Mouse (Mus musculus): ENCODE data around the gene Nav2.

Nav2 gene

DNA sequence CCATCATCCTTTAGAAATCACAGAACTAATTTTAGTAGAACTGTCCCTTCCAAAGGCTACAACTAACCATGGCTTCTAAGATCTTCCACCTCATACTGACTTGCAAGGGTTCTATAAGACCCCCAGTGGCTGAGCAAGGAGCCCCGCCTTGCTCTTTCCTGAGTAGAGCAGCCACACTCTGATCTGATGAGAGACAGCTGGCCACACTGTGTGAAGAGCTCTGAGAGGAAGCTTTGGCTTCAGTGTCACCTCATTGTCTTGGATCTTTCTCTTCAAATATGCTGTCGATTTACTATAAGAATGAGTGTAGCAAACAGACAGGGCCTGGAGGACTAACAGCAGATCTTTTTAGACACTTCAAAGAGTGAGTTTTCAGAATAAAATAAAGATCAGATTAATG lies 673.4 kb downstream of the Nav2 start:
- DNase-seq (ENCODE audit: low read depth in 2 of 2, low spot score in 2 of 2) = no peak

GRCm38 (mm10) chr7:49582551-49582950 lies 674.0 kb downstream of the Nav2 start:
- DNase-seq (ENCODE audit: low read depth in 2 of 2, low spot score in 2 of 2) = no peak

DNA sequence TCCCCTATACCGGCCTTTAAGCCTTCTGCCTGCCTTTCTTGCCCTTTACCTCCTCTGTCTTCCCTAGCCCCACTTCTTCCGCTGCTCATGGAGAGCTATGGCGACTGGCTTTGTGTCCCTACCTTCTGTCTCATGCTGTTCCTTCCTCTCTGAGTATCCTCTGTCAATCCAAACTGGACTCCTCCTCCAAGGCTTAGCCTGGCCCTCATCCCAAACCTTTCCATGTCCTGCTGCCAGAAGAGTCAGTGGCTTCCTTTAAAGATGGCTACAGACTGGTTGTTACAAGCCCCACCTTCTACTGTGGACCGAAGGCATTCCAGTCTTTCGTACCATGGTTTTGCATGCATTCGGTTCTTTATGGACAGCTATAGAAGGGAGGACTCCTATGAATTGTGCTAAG lies 674.7 kb downstream of the Nav2 start:
- DNase-seq (ENCODE audit: low read depth in 2 of 2, low spot score in 2 of 2) = no peak

GRCm38 (mm10) chr7:49586530-49587120 lies 678.1 kb downstream of the Nav2 start:
- DNase-seq (ENCODE audit: low read depth in 2 of 2, low spot score in 2 of 2) = no peak

- no peak for DNase-seq (ENCODE audit: low read depth in 2 of 2, low spot score in 2 of 2)
Observed at GRCm38 (mm10) chr7:49589635-49590034, 681.1 kb downstream of the Nav2 start.

- no peak for DNase-seq (ENCODE audit: low read depth in 2 of 2, low spot score in 2 of 2)
Observed at GRCm38 (mm10) chr7:49597776-49598175, 689.3 kb downstream of the Nav2 start.

DNA sequence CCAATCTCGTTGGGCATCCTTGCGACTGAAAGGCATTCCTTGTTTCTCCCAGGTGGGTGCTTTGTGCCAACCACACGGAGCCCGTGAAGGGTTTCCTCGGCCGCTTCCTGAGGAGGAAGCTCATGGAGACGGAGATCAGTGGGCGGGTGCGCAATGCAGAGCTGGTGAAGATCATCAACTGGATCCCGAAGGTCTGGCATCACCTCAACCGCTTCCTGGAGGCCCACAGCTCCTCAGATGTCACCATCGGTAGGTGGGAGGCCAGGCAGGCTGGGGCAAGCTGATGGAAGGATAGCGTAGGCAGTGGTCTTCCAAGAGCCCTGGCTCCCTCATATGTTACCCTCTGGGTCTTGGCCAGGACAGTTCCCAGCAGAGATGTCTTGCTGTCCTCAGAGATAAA lies 689.7 kb downstream of the Nav2 start:
- no peak for DNase-seq (ENCODE audit: low read depth in 2 of 2, low spot score in 2 of 2)

GRCm38 (mm10) chr7:49599950-49600349 lies 691.4 kb downstream of the Nav2 start:
- DNase-seq (ENCODE audit: low read depth in 2 of 2, low spot score in 2 of 2) = no peak

DNA sequence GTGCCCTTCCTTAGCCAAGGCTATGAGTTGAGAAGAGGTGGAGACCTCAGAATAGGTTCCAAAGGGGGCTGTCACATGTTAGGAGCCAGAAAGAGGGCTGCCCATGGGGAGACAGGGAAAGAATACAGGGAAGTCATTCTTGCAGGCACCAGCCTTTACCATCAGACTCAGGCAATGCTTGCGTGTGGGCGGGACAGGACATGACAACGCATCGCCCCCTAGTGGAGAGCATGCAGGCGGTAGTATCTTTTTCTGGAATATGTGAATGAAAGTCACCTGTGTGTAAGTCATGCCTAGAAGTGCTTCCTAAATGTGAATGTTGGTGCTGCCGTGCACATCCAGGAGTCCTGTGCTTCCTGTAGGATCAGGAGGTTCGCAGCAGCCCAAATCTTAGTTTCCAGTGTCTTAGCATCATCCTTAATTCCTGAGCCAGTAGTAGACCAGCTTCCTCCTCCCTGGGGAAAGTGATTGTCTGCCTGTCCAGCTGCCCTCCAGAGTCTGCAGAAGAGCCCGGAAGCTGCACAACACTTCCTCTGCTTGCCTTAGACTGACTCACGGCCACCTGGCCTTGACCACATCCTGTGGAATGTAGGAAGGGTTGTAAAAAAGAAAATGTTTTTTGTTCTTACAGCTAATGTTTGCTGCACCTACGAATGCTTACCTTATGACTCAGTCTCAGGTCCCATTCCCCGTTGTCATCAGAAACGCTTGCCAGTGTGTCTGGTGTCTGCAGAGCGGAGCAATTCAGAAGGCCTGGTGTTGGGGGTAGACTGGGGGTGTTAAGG lies 692.9 kb downstream of the Nav2 start:
- DNase-seq (ENCODE audit: low read depth in 2 of 2, low spot score in 2 of 2) = peak; percentile 51 to 56

- DNase-seq (ENCODE audit: low read depth in 2 of 2, low spot score in 2 of 2) = no peak
Observed at GRCm38 (mm10) chr7:49604244-49604643, 695.7 kb downstream of the Nav2 start.

GRCm38 (mm10) chr7:49604965-49605795 lies 696.7 kb downstream of the Nav2 start:
- DNase-seq (ENCODE audit: low read depth in 2 of 2, low spot score in 2 of 2) = no peak

DNA sequence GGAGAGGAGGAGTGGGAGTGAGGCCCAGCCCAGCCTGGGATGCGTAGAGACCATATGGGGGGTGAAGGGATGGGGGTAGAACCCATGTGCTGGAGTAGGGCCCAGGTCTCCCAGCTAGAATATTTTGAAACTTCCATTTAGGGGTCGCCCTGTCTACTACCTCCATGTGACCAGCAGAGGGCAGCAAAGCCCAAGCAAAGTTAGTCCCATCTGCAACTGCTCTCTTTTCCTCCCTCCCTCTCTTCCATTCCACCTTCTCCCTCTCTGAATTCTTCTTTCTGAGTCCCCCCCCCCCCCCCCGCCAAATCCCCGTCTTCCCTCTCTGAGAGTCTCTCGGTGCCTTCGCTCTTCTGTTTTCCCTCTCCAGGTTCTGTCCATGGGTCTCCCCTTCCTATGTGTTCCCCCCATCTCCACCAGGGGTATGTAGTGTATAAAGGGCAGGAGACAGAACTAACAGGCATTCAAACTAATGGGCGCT lies 707.8 kb downstream of the Nav2 start:
- peak; percentile 42 to 54 for DNase-seq (ENCODE audit: low read depth in 2 of 2, low spot score in 2 of 2)

- no peak for DNase-seq (ENCODE audit: low read depth in 2 of 2, low spot score in 2 of 2)
Observed at GRCm38 (mm10) chr7:49617087-49617486, 708.6 kb downstream of the Nav2 start.

- DNase-seq (ENCODE audit: low read depth in 2 of 2, low spot score in 2 of 2) = no peak
Observed at GRCm38 (mm10) chr7:49620160-49620559, 711.6 kb downstream of the Nav2 start.

DNA sequence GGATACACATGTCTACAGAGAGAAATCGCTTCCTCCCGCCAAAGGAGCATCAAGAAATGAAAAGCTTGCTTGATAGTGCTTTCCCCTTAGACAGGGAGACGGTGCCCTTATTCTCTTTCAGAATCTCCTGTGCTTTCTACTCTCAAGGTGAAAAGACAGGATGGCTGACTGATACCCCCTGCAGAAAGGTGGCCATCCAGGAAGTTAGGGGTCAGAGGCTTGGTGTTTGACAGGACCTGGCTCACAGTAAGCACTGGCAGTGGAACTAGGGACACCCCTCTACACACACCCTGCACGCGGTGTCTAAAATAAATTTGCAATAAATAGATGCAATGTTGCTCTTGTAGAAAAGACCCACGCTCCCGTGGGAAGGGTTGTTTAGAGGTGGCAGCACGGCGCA lies 723.4 kb downstream of the Nav2 start:
- no peak for DNase-seq (ENCODE audit: low read depth in 2 of 2, low spot score in 2 of 2)

DNA sequence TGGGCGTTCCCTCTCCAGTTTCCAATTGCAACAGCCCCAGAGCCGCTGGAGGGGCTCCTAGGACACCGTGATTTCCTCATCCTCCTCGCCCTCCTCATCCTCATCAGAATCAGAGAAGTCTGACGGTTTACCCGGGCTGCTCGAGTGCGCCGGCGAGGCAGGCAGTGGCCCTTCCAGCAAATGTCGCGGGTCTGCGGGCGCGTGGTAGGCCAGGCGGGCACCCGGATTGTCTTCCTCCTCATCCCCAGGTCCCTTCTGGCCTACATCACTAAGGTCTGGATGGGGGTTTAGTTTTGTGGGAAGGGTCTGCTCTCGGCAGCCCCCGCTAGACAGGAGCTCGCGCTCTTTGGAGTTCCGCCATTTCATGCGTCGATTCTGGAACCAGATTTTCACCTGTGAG lies 723.9 kb downstream of the Nav2 start:
- DNase-seq (ENCODE audit: low read depth in 2 of 2, low spot score in 2 of 2) = no peak

GRCm38 (mm10) chr7:49633375-49633956 lies 725.0 kb downstream of the Nav2 start:
- peak in 1 of 2 experiments; percentile 14 for DNase-seq (ENCODE audit: low read depth in 2 of 2, low spot score in 2 of 2)

- no peak for DNase-seq (ENCODE audit: low read depth in 2 of 2, low spot score in 2 of 2)
Observed at GRCm38 (mm10) chr7:49634291-49635073, 726.0 kb downstream of the Nav2 start.

DNA sequence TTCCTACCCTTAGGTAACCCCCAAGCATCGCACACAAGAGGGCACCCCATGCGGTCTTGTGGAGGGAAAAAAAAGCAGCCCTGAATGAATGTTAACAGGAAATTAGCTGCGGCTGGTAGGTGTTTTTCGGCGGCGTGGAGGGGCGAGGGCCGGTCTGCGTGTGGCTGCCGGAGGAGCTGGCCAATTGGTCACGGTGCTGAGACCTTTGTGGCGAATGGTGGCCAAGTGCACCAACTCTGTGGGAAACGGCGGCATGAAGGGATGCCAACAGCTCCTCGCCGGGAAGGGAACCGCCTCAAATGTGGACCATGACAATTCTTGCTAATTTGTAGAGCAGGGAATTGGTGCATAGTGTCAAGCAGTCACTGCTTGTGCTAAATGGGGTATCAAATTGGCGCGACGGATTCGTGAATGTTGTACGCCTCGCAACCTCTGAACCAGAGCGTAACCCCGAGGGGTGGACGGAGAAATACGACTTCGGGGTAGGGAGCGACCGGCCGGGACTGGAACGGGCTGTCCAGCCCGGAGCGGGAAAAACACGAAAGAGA lies 726.6 kb downstream of the Nav2 start:
- no peak for DNase-seq (ENCODE audit: low read depth in 2 of 2, low spot score in 2 of 2)

DNA sequence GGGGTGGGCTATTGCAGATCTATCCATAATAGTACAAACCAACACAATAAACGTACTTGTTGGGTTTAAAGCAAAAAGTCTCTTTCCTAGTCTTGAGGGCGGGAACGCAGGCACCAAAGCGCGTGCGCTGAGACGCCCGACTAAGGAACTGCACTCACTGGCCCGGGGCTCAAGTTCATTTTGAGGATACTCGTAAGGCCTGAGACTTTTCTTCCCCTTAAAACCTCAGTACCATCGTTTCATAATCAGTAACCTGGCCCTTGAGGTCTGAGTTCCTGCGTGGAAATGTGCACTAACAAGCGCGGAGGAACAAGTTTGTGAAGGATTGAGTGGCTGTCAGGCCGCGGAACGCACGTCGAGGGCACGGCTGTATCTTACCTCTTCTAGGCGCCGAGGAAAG lies 727.5 kb downstream of the Nav2 start:
- no peak for DNase-seq (ENCODE audit: low read depth in 2 of 2, low spot score in 2 of 2)

Measured in CD8-positive naive resting alpha-beta T cell, adult 2 months (primary cell).